Mouse (Mus musculus) CD4-positive naive resting alpha-beta T cell, adult 57 days (primary cell): ENCODE data around the gene Odf3l2. TPM values are rescaled to one million over a fixed set of nuclear protein-coding genes. Genes with fewer than 3 reads are reported as not detected.

Experiments
- total RNA-seq: library from RNA; stranded (reverse); gene quantifications from one replicate; pipeline ENCODE4 v1.2.4, GENCODE M21; 2023

The Odf3l2 gene
- not detected for total RNA-seq

DNA sequence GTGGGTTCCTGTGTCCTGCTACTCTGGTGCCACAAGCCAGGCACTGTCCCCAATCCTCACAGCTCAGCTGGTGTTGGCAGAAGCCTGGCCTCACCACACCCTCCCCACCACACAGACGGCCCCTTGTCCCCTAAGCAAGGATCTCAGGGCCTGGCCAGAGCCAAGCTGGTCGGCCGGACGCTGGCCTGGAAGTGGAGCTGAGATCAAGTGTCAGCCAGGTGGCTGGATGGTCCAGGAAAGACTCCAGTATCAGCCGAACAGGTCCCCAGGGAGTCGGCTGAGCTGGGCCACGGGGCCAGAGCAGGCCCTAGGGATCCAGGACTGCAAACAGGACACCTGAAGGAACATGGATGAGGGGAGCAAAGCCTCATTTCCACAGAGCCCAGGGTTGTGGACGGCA is at the start of gene Odf3l2:
Gene Odf3l2, minus strand, starts transcription at position 28 of the 400 bp plus-strand sequence.

DNA sequence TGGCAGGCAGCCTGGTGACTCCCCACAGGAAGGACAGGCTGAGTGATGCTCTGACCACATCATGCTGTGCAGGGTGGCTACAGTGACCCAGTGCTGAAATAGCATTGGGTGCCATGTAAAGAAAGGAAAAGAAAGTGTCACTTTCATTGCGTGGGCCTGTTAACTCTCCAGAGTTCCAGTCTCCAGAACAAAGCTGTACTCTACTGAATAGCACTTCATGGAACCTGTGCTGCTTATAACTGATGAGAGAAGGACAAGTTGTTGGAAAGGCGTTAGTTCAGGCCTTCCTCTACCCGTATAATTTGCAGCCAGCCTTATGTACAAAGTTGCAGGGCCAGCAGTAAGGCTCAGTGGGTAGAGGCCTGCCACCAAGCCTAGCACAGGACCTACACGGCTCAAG is 43.2 kb upstream of the Odf3l2 start, which contains the start of gene Gzmm:
Gene Gzmm, plus strand, starts transcription at position 301 of the 400 bp plus-strand sequence.

DNA sequence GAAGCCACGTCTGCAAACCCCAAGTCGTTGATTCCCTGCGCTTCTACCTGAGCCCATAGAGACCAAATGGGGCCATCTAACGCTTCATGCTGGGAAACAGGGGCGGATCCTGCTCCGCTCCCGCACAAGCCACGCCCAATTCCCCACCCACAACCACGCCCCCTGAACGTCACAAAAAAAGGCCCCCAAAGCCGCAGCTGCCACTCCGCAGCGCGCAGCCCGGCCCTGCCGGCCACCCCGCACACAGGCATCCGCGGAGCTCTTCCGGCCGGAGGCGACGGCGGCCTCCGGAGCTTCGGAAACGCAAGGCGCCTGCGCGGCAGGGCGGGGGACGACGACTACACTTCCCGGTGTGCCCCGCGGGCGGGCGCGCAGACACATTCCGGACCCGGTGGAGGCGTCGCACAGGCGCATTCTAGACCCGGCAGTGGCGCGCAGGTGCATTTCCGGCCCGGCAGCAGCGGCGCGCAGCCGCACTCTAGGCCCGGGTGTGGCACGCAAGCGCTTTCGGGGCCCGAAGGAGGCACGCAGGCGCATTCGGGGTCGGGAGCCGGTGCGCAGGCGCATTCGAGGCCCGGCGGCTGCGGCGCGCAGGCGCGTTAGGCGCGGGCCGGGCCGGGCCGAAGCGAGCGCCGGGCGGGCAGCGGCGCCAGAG is 36.2 kb upstream of the Odf3l2 start, which contains the start of gene Cdc34:
Gene Cdc34, plus strand, starts transcription at position 605 of the 655 bp plus-strand sequence.

DNA sequence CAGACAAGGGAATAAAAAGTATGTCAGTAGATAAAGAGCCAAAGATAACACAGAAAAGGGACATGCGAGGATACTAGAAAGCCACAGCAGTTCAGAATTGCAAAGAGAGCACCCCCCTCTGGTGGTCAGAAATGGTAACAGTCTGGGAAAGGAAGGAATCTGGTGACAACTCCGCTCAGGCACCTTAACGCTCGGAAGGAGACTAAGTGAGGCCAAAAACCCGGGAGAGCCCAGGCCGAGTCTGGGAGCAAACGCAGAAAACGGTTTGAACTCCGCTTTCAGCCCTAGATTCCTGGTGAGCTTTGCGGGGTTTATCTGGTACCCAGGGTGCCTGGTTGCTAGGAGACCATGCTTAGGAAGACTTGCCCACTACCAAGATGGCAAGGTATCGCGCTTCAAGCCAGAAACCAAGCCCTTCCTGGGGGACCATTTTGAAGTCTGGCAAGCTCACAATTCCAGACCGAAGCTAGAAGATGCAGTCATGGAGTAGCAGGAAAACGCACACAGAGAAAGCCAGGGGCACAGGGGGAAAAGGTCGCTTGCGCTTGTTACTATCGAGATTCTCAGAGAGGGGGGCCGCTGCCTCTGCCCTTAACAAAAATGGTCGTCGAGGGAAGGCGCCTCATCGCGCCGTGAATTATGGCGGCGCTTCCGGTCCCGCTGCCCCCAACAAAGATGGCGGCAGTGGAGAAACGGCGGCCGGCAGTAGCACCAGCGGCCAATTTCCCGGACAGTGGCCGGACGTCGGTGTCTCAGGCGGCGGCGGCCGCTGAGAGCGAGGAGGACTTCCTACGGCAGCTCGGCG is 23.4 kb upstream of the Odf3l2 start, which contains the start of gene Tpgs1:
Gene Tpgs1, plus strand, starts transcription at position 599 of the 805 bp plus-strand sequence.

GRCm38 (mm10) chr10:79664131-79664665 is 18.7 kb upstream of the Odf3l2 start, which contains the start of gene Madcam1:
Madcam1 (plus strand) TSS chr10:79664559.

GRCm38 (mm10) chr10:79637128-79638110 is 8.1 kb downstream of the Odf3l2 start, which contains the start of gene Shc2:
Shc2 (minus strand) TSS chr10:79637918.

DNA sequence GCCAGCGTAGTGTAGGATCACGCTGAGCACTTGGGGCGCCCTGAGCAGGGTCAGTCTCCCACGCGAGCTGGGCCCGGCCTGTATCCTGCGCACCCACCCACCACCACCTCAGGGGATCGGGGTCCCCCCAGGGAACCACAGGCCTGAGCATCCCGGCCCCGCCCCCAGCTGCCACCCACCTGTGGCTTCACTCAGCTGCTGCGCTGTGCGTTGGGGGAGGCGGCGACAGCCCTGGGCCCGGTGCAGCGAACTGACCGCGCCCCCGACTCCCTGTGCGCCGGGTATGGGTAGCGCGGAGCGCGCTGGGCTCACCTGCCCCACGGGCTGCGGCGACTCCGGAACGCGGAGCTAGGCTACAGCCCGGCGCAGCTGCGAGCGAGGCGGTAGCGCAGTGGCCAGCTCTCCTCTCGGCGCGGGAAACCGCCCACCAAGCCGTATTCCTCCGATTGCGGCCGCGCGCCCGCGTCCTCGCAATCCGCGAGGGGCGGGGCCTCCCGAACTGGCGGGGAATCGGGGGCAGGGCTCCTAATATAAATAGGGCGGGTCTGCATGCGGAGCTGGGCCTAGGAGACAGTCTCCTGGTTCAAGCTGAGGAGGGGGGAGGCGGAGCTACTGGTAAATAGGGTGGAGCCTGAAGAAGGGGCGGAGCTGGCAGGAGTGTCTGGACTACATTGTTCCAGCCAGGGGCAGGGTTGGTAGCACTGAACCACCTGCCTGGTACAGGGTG is 31.8 kb downstream of the Odf3l2 start, which contains the start of gene C2cd4c:
Gene C2cd4c, minus strand, starts transcription at position 448 of the 727 bp plus-strand sequence.

Other genes with a start within 250 kb of the Odf3l2 start
- gene Vmn2r83, start 177.0 kb downstream of the Odf3l2 start, total RNA-seq: not detected
- gene Plpp2, start 111.9 kb downstream of the Odf3l2 start, total RNA-seq: 1.2 TPM
- gene Mier2, start 90.5 kb downstream of the Odf3l2 start, total RNA-seq: 58.4 TPM
- gene Theg, start 58.4 kb downstream of the Odf3l2 start, total RNA-seq: not detected
- not detected for gene C2cd4c, start 31.7 kb downstream of the Odf3l2 start, total RNA-seq
- gene Shc2, start 7.8 kb downstream of the Odf3l2 start, total RNA-seq: not detected
- gene Madcam1, start 18.8 kb upstream of the Odf3l2 start, total RNA-seq: not detected
- gene Tpgs1, start 23.6 kb upstream of the Odf3l2 start, total RNA-seq: 22.8 TPM
- 93.4 TPM for gene Cdc34, start 36.5 kb upstream of the Odf3l2 start, total RNA-seq
- 3.2 TPM for gene Gzmm, start 43.3 kb upstream of the Odf3l2 start, total RNA-seq
- gene Bsg, start 58.8 kb upstream of the Odf3l2 start, total RNA-seq: 99.5 TPM
- not detected for gene Hcn2, start 70.9 kb upstream of the Odf3l2 start, total RNA-seq
- gene Polrmt, start 100.8 kb upstream of the Odf3l2 start, total RNA-seq: 69.9 TPM
- not detected for gene Fgf22, start 109.3 kb upstream of the Odf3l2 start, total RNA-seq
- 71.9 TPM for gene Rnf126, start 121.2 kb upstream of the Odf3l2 start, total RNA-seq
- 1.2 TPM for gene Fstl3, start 131.5 kb upstream of the Odf3l2 start, total RNA-seq
- gene Prss57, start 145.2 kb upstream of the Odf3l2 start, total RNA-seq: not detected
- 6.7 TPM for gene Palm, start 147.8 kb upstream of the Odf3l2 start, total RNA-seq
- not detected for gene Misp, start 175.3 kb upstream of the Odf3l2 start, total RNA-seq
- gene Ptbp1, start 208.7 kb upstream of the Odf3l2 start, total RNA-seq: 783 TPM
- gene Prtn3, start 228.7 kb upstream of the Odf3l2 start, total RNA-seq: not detected
- gene Plppr3, start 228.9 kb upstream of the Odf3l2 start, total RNA-seq: 1.0 TPM
- gene Elane, start 240.5 kb upstream of the Odf3l2 start, total RNA-seq: 0.83 TPM
- gene Cfd, start 245.1 kb upstream of the Odf3l2 start, total RNA-seq: not detected